Mouse (Mus musculus): ENCODE results near the gene Usp1.

- no peak for TF ChIP-seq CTCF (IDR thresholded peaks at IDR 0.05; ENCODE audit: extremely low read depth, insufficient read depth, low read length)
- TF ChIP-seq POLR2A (IDR thresholded peaks at IDR 0.05; ENCODE audit: extremely low read depth, insufficient read depth, low read length), result no peak
These were observed 55.1 kb downstream of the Usp1 start for GRCm38 (mm10) chr4:98978693-98979092.

Data from cortical plate, adult 2 months (tissue).